Mouse (Mus musculus) neural tube, embryonic 13.5 days (tissue): ENCODE measurements around the gene Alox5. TPM values are rescaled to one million over a fixed set of nuclear protein-coding genes. Genes with fewer than 3 reads are reported as not detected.

ENCODE experiments used
- ATAC-seq: fragments of 200-750 bp; cut with Nextera tagmentation; 2 replicates; pipeline ENCODE4 v1.8.0; 2017; ENCODE audit warnings: low read depth, mild to moderate bottlenecking, moderate TSS enrichment, moderate library complexity
- H3K27ac ChIP-seq: fragments of 300-500 bp; sonication (generic); replicated peaks from 2 replicates; pipeline ENCODE4 v1.5.1; 2015; ENCODE audit warnings: moderate library complexity, mild to moderate bottlenecking, inconsistent platforms
- H3K27me3 ChIP-seq: fragments of 300-500 bp; sonication (generic); 2 replicates; pipeline ENCODE4 v1.6.1; 2015; ENCODE audit warnings: mild to moderate bottlenecking, inconsistent platforms
- H3K36me3 ChIP-seq: fragments of 300-500 bp; sonication (generic); 2 replicates; pipeline ENCODE4 v1.6.1; 2015; ENCODE audit warnings: mild to moderate bottlenecking, inconsistent platforms
- H3K4me1 ChIP-seq: fragments of 300-500 bp; sonication (generic); replicated peaks from 2 replicates; pipeline ENCODE4 v1.6.1; 2015; ENCODE audit warnings: inconsistent platforms
- H3K4me2 ChIP-seq: fragments of 300-500 bp; sonication (generic); 2 replicates; pipeline ENCODE4 v1.6.1; 2015; ENCODE audit warnings: inconsistent platforms, mild to moderate bottlenecking, moderate library complexity
- H3K4me3 ChIP-seq: fragments of 300-500 bp; sonication (generic); 2 replicates; pipeline ENCODE4 v1.5.1; 2015; ENCODE audit warnings: mild to moderate bottlenecking, inconsistent platforms
- H3K9ac ChIP-seq: fragments of 300-500 bp; sonication (generic); 2 replicates; pipeline ENCODE4 v1.6.1; 2015; ENCODE audit warnings: moderate library complexity, mild to moderate bottlenecking, inconsistent platforms
- H3K9me3 ChIP-seq: fragments of 300-500 bp; sonication (generic); 2 replicates; pipeline ENCODE4 v1.6.1; 2016; ENCODE audit warnings: inconsistent platforms
- WGBS: fragments of 180-500 bp; shearing (Covaris S2); methylation state at CpG from one replicate; pipeline ENCODE4 v1.1.7; 2015; 5-methylcytosine and 5-hydroxymethylcytosine counted together
- polyA plus RNA-seq: library from polyadenylated mRNA; unstranded; fragments of >200 nt; fragmentation: Nextera tagmentation; extraction: Ambion mirVana; gene quantifications from 2 replicates; pipeline ENCODE4 v1.2.1, GENCODE M21; 2015

Gene Alox5
- polyA plus RNA-seq, 1 experiment from 2014 or later, result 0.54 TPM

GRCm38 (mm10) chr6:116398136-116398535 is 62.8 kb downstream of the Alox5 start:
- H3K4me2 ChIP-seq, result no peak overlapping the region
- H3K27ac ChIP-seq, result peak overlapping the region; percentile 70
- 30% methylated on average over 2 of the region's 2 CpGs for WGBS
- ATAC-seq, result peak; percentile 44; the same call in 1 of the 2 replicates
- H3K9me3 ChIP-seq, result no peaks in the 10 kb centered on the region
- H3K4me1 ChIP-seq, result peaks cover 27% of the 10 kb centered on the region
- H3K9ac ChIP-seq, result no peak overlapping the region
- no peak overlapping the region for H3K4me3 ChIP-seq
- H3K27me3 ChIP-seq, result no peaks in the 10 kb centered on the region
- peaks cover 22% of the 10 kb centered on the region for H3K36me3 ChIP-seq

GRCm38 (mm10) chr6:116397621-116398020 is 63.4 kb downstream of the Alox5 start:
- Histone ChIP-seq H3K9me3 (no peaks in the 10 kb centered on the region), H3K4me2 (no peak overlapping the region), H3K4me3 (no peak overlapping the region), H3K27me3 (no peaks in the 10 kb centered on the region), H3K9ac (no peak overlapping the region), H3K36me3 (peaks cover 19% of the 10 kb centered on the region), H3K4me1 (peaks cover 27% of the 10 kb centered on the region), H3K27ac (peak overlapping the region; percentile 70)
- peak; percentile 82 for ATAC-seq
- WGBS, result 16% methylated on average over 6 of the region's 6 CpGs

- 97% methylated on average over 2 of the region's 2 CpGs for WGBS
- H3K4me2 ChIP-seq, result no peak overlapping the region
- H3K9ac ChIP-seq, result no peak overlapping the region
- H3K4me3 ChIP-seq, result no peak overlapping the region
- no peak for ATAC-seq
- H3K4me1 ChIP-seq, result peaks cover 27% of the 10 kb centered on the region
- no peaks in the 10 kb centered on the region for H3K9me3 ChIP-seq
- H3K27me3 ChIP-seq, result no peaks in the 10 kb centered on the region
- H3K27ac ChIP-seq, result no peak overlapping the region
- no peaks in the 10 kb centered on the region for H3K36me3 ChIP-seq
These were observed 65.9 kb downstream of the Alox5 start for GRCm38 (mm10) chr6:116394916-116395648.

- H3K4me2 ChIP-seq, result no peak overlapping the region
- H3K4me1 ChIP-seq, result peaks cover 20% of the 10 kb centered on the region
- no peak overlapping the region for H3K9ac ChIP-seq
- H3K27me3 ChIP-seq, result no peaks in the 10 kb centered on the region
- H3K4me3 ChIP-seq, result no peak overlapping the region
- H3K27ac ChIP-seq, result no peak overlapping the region
- no peak for ATAC-seq
- no peaks in the 10 kb centered on the region for H3K9me3 ChIP-seq
- H3K36me3 ChIP-seq, result no peaks in the 10 kb centered on the region
These were observed 71.5 kb downstream of the Alox5 start for GRCm38 (mm10) chr6:116389481-116389880.

DNA sequence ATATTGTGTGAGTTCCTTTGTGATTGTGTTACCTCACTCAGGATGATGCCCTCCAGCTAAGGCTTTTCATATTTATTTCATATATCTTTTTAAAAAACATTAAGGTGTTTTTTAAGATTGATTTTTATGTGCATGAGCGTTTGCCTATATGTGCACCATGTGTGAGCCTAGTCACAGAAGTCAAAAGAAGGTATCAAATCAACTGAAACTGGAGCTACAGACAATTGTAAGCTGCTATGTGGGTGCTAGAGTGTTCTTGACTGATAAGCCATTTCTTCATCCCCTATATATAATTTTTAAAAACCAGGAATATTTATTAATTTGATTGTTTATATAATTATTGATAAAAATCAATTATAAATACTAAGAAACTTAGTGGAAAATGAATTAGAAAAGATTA is 72.9 kb downstream of the Alox5 start:
- 92% methylated on average over 1 of the region's 1 CpGs for WGBS
- Histone ChIP-seq H3K27ac (no peak overlapping the region), H3K9me3 (no peaks in the 10 kb centered on the region), H3K36me3 (no peaks in the 10 kb centered on the region), H3K4me1 (peaks cover 30% of the 10 kb centered on the region), H3K27me3 (no peaks in the 10 kb centered on the region), H3K4me3 (no peak overlapping the region), H3K4me2 (no peak overlapping the region), H3K9ac (no peak overlapping the region)
- no peak for ATAC-seq

- no peaks in the 10 kb centered on the region for H3K36me3 ChIP-seq
- H3K4me3 ChIP-seq, result peak overlapping the region; percentile 10; the same call in 1 of the 2 replicates
- 17% methylated on average over 3 of the region's 3 CpGs for WGBS
- peak; percentile 45; the same call in 1 of the 2 replicates for ATAC-seq
- no peaks in the 10 kb centered on the region for H3K9me3 ChIP-seq
- H3K27me3 ChIP-seq, result no peaks in the 10 kb centered on the region
- peak overlapping the region; percentile 52; the same call in 1 of the 2 replicates for H3K9ac ChIP-seq
- peaks cover 31% of the 10 kb centered on the region for H3K4me1 ChIP-seq
- H3K27ac ChIP-seq, result peak overlapping the region; percentile 82
- H3K4me2 ChIP-seq, result peak overlapping the region; percentile 44
These were observed 74.5 kb downstream of the Alox5 start for GRCm38 (mm10) chr6:116386506-116386905.

GRCm38 (mm10) chr6:116386045-116386415 is 74.9 kb downstream of the Alox5 start:
- Histone ChIP-seq H3K27me3 (no peaks in the 10 kb centered on the region), H3K4me1 (peaks cover 31% of the 10 kb centered on the region), H3K9me3 (no peaks in the 10 kb centered on the region), H3K27ac (peak overlapping the region; percentile 82), H3K36me3 (no peaks in the 10 kb centered on the region), H3K4me2 (peak overlapping the region; percentile 44), H3K9ac (peak overlapping the region; percentile 64), H3K4me3 (peak overlapping the region; percentile 3; the same call in 1 of the 2 replicates)
- 17% methylated on average over 4 of the region's 4 CpGs for WGBS
- peak; percentile 91 for ATAC-seq

DNA sequence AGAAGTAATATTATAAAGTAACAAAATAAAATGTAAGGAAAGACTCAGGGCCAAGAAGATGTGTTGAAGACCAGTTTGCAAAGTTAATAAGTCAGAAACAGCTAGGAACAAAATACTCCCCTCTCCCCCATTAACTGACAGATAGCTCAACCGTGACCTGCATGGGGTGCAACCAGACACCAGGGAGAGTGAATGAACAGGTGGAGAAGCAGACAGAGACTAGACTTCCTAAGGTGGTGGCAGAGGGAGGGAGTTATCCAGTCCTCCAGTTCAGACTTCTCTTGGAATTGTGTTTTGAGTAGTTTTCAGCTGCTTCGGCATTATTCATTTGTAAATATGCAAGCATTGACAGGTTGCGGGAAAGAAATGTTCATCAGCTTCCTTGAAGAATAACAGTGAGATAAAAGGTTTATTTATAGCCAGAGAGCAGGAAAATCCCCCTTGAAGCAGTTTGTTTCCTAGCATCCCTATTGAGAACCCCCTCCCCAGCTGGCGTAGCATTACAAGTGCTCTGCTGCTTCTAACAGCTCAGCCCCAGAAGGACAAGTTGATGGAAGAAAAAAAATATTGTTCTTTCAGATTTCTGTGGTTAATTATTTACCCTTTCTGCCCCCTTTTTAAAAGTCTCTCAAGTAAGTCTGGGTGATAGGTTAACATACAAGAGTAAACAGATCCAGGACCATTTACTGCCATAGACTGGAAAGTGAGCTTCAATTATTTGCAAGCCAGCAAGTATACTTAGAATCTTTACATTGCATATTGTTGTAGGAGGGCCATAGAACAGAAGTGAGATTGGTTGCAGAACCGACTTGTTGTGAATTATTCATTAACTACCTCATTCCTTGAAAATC is 75.6 kb downstream of the Alox5 start:
- Histone ChIP-seq H3K4me3 (0 out of 2 replicates have a peak overlapping the region, but pooled peaks have one; percentile 3), H3K4me2 (peak overlapping the region; percentile 44), H3K9ac (peak overlapping the region; percentile 64), H3K27me3 (no peaks in the 10 kb centered on the region), H3K9me3 (no peaks in the 10 kb centered on the region), H3K27ac (peak overlapping the region; percentile 82), H3K36me3 (no peaks in the 10 kb centered on the region), H3K4me1 (peaks cover 31% of the 10 kb centered on the region)
- WGBS, result 14% methylated on average over 5 of the region's 5 CpGs
- peak; percentile 36 for ATAC-seq

GRCm38 (mm10) chr6:116383582-116383981 is 77.4 kb downstream of the Alox5 start:
- Histone ChIP-seq H3K4me3 (no peak overlapping the region), H3K4me1 (peaks cover 31% of the 10 kb centered on the region), H3K9me3 (no peaks in the 10 kb centered on the region), H3K9ac (no peak overlapping the region), H3K27me3 (no peaks in the 10 kb centered on the region), H3K27ac (peak overlapping the region; percentile 49), H3K4me2 (no peak overlapping the region), H3K36me3 (no peaks in the 10 kb centered on the region)
- 70% methylated on average over 10 of the region's 10 CpGs for WGBS
- ATAC-seq, result no peak

DNA sequence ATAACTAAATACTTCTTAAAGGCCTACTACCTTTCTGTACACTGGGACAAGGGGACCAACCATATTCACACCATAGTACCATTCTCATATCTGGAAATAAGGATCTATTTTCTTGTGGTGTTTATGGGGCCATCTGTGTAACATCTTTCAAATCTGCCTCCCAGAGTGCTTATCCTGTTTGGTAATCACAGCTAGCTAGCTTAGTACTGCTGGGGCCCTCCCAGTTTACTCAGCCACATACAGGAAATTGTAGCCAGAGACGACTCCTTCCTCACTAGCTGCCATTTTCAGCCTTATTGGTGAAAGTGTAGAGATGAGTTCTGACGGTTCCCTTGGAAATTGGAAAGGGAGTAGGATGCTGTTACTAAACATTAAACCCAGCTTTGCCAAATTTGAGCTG is 79.4 kb downstream of the Alox5 start:
- Histone ChIP-seq H3K4me1 (peaks cover 29% of the 10 kb centered on the region), H3K27me3 (no peaks in the 10 kb centered on the region), H3K4me3 (no peak overlapping the region), H3K9ac (no peak overlapping the region), H3K27ac (no peak overlapping the region), H3K36me3 (peaks cover 8% of the 10 kb centered on the region; the same call in 1 of the 2 replicates), H3K4me2 (no peak overlapping the region), H3K9me3 (no peaks in the 10 kb centered on the region)
- ATAC-seq, result no peak
- 72% methylated on average over 2 of the region's 2 CpGs for WGBS

GRCm38 (mm10) chr6:116380157-116380556 is 80.8 kb downstream of the Alox5 start:
- peaks cover 8% of the 10 kb centered on the region; the same call in 1 of the 2 replicates for H3K36me3 ChIP-seq
- no peaks in the 10 kb centered on the region for H3K27me3 ChIP-seq
- no peak overlapping the region for H3K4me3 ChIP-seq
- no peak overlapping the region for H3K9ac ChIP-seq
- ATAC-seq, result no peak
- H3K4me2 ChIP-seq, result no peak overlapping the region
- no peaks in the 10 kb centered on the region for H3K9me3 ChIP-seq
- H3K4me1 ChIP-seq, result peaks cover 14% of the 10 kb centered on the region
- 60% methylated on average over 3 of the region's 3 CpGs for WGBS
- no peak overlapping the region for H3K27ac ChIP-seq

- H3K4me2 ChIP-seq, result no peak overlapping the region
- 89% methylated on average over 7 of the region's 7 CpGs for WGBS
- no peak overlapping the region for H3K27ac ChIP-seq
- no peak overlapping the region for H3K9ac ChIP-seq
- no peaks in the 10 kb centered on the region for H3K27me3 ChIP-seq
- no peaks in the 10 kb centered on the region for H3K9me3 ChIP-seq
- peaks cover 8% of the 10 kb centered on the region; the same call in 1 of the 2 replicates for H3K36me3 ChIP-seq
- no peak for ATAC-seq
- H3K4me3 ChIP-seq, result no peak overlapping the region
- H3K4me1 ChIP-seq, result peaks cover 8% of the 10 kb centered on the region
These were observed 82.1 kb downstream of the Alox5 start for GRCm38 (mm10) chr6:116378892-116379291.
